Mouse (Mus musculus) olfactory bulb, adult 2 months (tissue): ENCODE measurements around the gene Braf.
A peak's percentile ranks its signal among the peaks of the same experiment; 100 is the strongest.

Experiments
- CTCF ChIP-seq: fragments of 200-500 bp; IDR thresholded peaks from 2 replicates; pipeline ENCODE4 v1.5.1; 2012; ENCODE audit warnings: low read depth, mild to moderate bottlenecking, low read length, moderate library complexity; ENCODE audit not compliant: insufficient read depth
- POLR2A ChIP-seq: fragments of 200-500 bp; IDR thresholded peaks from 2 replicates; pipeline ENCODE4 v1.6.1; 2012; ENCODE audit warnings: mild to moderate bottlenecking, low read depth, low read length, moderate library complexity; ENCODE audit not compliant: insufficient read depth

DNA sequence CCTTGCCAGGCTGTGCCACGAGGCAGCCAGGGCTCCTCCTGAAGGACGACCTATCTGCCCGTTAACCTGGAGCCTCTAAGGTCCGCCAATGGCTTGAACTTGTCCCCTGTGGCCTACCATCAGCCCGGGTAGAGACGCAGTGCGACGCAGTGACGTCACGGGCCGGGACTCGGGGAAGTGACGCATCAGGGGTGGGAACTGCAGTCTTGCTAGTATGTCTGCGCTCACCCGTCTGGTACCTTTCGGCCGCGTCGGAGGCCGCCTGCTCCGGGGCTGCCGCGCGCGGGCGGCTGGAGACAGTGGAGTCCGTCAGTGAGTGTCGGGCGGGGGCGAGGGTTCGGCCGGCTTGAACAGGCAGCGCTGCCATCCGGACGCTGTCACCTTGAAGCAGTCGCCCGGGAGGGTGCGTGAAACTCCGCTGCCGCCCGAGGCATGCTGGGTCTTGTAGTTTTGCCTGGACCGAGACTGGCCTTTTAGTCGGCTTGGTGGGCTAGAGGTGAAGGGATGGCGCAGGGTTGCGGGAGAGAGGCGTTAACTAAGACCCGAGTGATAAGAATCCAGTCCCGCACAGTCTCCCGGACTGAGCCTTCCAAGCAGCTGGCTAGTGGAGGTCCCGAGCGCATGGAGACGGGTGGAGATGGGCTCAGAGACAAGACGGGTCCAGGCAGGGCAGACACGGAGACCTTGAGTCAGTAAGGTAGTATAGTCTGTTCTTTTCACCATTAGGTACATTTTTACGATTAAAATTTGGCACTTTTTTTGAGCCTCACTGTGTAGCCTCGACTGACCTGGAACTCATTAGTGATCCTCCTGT, 132.7 kb downstream of the Braf start, which contains the start of gene Ndufb2:
- TF ChIP-seq CTCF (no peak), POLR2A (peak; percentile 90)
